Mouse (Mus musculus): ENCODE results near the gene Eif4b.

- TF ChIP-seq CTCF (IDR thresholded peaks at IDR 0.05; ENCODE audit: low read depth) (no peak), EP300 (optimal IDR thresholded peaks at IDR 0.05) (no peak)
Observed at GRCm38 (mm10) chr15:102105360-102105759, 31.8 kb downstream of the Eif4b start.
